Mouse (Mus musculus) kidney, adult 2 months (tissue): ENCODE measurements at regions not wholly inside any gene's neighbourhood (a gene's known extent, or its start where the extent isn't known, plus 50 kb on each side); places are given as distances from the start of the nearest gene placed in this dataset.

ENCODE experiments used
- DNase-seq: peaks from one replicate; pipeline ENCODE4 v3.0.0; 2021
- H3K27ac ChIP-seq: fragments of 200-500 bp; 2 replicates; pipeline ENCODE4 v1.5.1; 2012; ENCODE audit warnings: low read depth, low read length, control low read depth, inconsistent platforms; ENCODE audit not compliant: insufficient read depth
- H3K27me3 ChIP-seq: fragments of 200-500 bp; replicated peaks from 2 replicates; pipeline ENCODE4 v1.6.1; 2012; ENCODE audit warnings: mild to moderate bottlenecking, moderate library complexity, low read length, inconsistent platforms; ENCODE audit not compliant: control insufficient read depth, insufficient read depth
- H3K36me3 ChIP-seq: fragments of 200-500 bp; 2 replicates; pipeline ENCODE4 v1.6.1; 2012; ENCODE audit warnings: mild to moderate bottlenecking, moderate library complexity, low read length, inconsistent platforms; ENCODE audit not compliant: control insufficient read depth, insufficient read depth
- H3K4me1 ChIP-seq: fragments of 200-500 bp; 2 replicates; pipeline ENCODE4 v1.6.1; 2011; ENCODE audit warnings: low read length; ENCODE audit not compliant: control insufficient read depth, insufficient read depth
- H3K4me3 ChIP-seq: fragments of 200-500 bp; 2 replicates; pipeline ENCODE4 v1.5.1; 2011; ENCODE audit warnings: mild to moderate bottlenecking, low read depth, low read length, control low read depth; ENCODE audit not compliant: insufficient read depth
- CTCF ChIP-seq: fragments of 200-500 bp; conservative IDR thresholded peaks from 2 replicates; pipeline ENCODE4 v1.5.1; 2011; ENCODE audit warnings: low read depth, mild to moderate bottlenecking, control low read depth, low read length, moderate library complexity, mixed read lengths; ENCODE audit not compliant: insufficient read depth, insufficient read length
- POLR2A ChIP-seq: fragments of 200-500 bp; IDR thresholded peaks from one replicate; pipeline ENCODE4 v1.6.1; 2011; ENCODE audit warnings: low read depth, low read length, control low read depth
- WGBS: fragments of 180-500 bp; shearing (Covaris S2); methylation state at CpG from one replicate; pipeline ENCODE4 v1.1.7; 2018; 5-methylcytosine and 5-hydroxymethylcytosine counted together

DNA sequence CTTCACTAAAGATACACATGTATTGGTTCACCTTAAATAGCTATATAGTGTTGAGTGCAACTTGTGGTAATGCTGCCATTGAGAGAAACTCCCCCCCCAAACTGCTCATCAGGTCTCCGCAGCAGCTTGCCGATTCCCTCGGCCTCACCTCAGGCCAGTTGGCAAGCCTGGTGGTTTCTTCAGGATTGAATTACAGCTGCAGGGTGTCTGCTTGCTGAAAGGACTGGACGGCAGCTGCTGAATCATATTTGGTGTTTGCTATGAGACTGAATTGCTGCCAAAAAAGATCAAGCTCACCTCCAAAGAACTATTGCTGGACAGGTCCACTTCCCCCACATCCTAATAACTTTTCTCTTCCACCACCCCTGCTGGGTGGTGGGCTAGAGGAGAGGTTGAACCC is 116.7 kb downstream of the Phlda1 start:
- WGBS, result 49% methylated on average over 4 of the region's 4 CpGs
- TF ChIP-seq CTCF, result no peak
- TF ChIP-seq POLR2A, result no peak
- Histone ChIP-seq H3K4me1 (no peaks in the 10 kb centered on the region), H3K36me3 (no peaks in the 10 kb centered on the region), H3K27me3 (no peaks in the 10 kb centered on the region), H3K4me3 (no peak overlapping the region), H3K27ac (no peak overlapping the region)
- DNase-seq, result no peak

GRCm38 (mm10) chr10:111624021-111624420 is 117.9 kb downstream of the Phlda1 start:
- 65% methylated on average over 2 of the region's 2 CpGs for WGBS
- Histone ChIP-seq H3K4me1 (no peaks in the 10 kb centered on the region), H3K36me3 (no peaks in the 10 kb centered on the region), H3K27me3 (no peaks in the 10 kb centered on the region), H3K4me3 (no peak overlapping the region), H3K27ac (no peak overlapping the region)
- DNase-seq, result no peak
- TF ChIP-seq POLR2A (no peak), CTCF (no peak)

GRCm38 (mm10) chr10:111624624-111625023 is 118.5 kb downstream of the Phlda1 start:
- DNase-seq, result no peak
- TF ChIP-seq CTCF, result no peak
- no peak for TF ChIP-seq POLR2A
- Histone ChIP-seq H3K4me3 (no peak overlapping the region), H3K27me3 (no peaks in the 10 kb centered on the region), H3K36me3 (no peaks in the 10 kb centered on the region), H3K4me1 (no peaks in the 10 kb centered on the region), H3K27ac (no peak overlapping the region)
- 59% methylated on average over 7 of the region's 7 CpGs for WGBS

DNA sequence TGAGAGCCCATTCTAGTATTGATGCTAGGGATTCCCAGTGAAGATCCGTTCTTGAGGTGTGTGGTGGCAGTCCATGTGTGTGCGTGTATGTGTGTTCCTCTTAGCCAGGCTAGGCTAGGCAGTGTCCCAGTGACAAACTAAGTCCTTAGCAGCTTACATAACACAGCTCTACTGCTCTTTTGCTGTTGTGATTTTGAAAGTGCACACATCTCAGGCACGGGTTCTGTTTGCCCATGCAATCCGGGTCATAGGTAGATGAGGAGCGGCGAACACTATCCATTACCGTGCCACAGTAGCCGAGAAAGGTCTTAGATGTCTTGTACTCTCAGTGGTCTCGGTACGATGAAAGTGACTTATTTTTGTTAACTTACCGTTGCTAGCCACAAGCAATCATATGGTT is 119.5 kb downstream of the Phlda1 start:
- H3K4me3 ChIP-seq, result no peak overlapping the region
- WGBS, result 97% methylated on average over 11 of the region's 11 CpGs
- H3K27me3 ChIP-seq, result no peaks in the 10 kb centered on the region
- DNase-seq, result no peak
- no peaks in the 10 kb centered on the region for H3K4me1 ChIP-seq
- H3K36me3 ChIP-seq, result no peaks in the 10 kb centered on the region
- no peak overlapping the region for H3K27ac ChIP-seq
- no peak for TF ChIP-seq CTCF
- no peak for TF ChIP-seq POLR2A

DNA sequence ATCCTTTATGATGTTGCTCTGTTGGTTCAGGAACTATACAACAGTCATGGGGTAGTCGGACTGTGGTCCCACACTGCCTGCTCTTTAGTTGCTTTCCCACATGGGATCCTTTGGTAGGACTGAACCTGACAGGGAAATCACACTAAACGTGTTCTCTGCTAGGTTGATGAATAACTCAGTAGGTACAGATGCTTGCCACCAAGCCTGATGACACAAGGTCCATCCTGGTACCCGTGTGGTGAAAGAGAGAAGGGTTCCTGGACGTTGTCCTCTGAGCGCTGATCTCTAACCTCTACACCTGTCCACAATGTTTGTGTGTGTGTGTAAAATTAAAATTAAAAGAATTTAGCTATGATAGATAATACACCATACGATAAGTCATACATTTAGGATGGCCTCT is 119.9 kb downstream of the Phlda1 start:
- TF ChIP-seq CTCF (no peak), POLR2A (no peak)
- 83% methylated on average over 6 of the region's 6 CpGs for WGBS
- Histone ChIP-seq H3K4me1 (no peaks in the 10 kb centered on the region), H3K27ac (no peak overlapping the region), H3K27me3 (no peaks in the 10 kb centered on the region), H3K4me3 (no peak overlapping the region), H3K36me3 (no peaks in the 10 kb centered on the region)
- peak; percentile 36 for DNase-seq

GRCm38 (mm10) chr10:111636283-111636682 is 130.2 kb downstream of the Phlda1 start:
- DNase-seq, result no peak
- Histone ChIP-seq H3K36me3 (no peaks in the 10 kb centered on the region), H3K27me3 (no peaks in the 10 kb centered on the region), H3K4me3 (no peak overlapping the region), H3K27ac (no peak overlapping the region), H3K4me1 (no peaks in the 10 kb centered on the region)
- TF ChIP-seq CTCF (no peak), POLR2A (no peak)
- 74% methylated on average over 14 of the region's 14 CpGs for WGBS

GRCm38 (mm10) chr10:111637084-111637735 is 131.1 kb downstream of the Phlda1 start:
- TF ChIP-seq POLR2A (no peak), CTCF (no peak)
- H3K4me1 ChIP-seq, result no peaks in the 10 kb centered on the region
- no peak for DNase-seq
- no peak overlapping the region for H3K27ac ChIP-seq
- H3K27me3 ChIP-seq, result no peaks in the 10 kb centered on the region
- 83% methylated on average over 12 of the region's 12 CpGs for WGBS
- H3K4me3 ChIP-seq, result no peak overlapping the region
- H3K36me3 ChIP-seq, result no peaks in the 10 kb centered on the region
